Mouse (Mus musculus): ENCODE results near the gene Adra2c. TPM values are rescaled to one million over a fixed set of nuclear protein-coding genes. Genes with fewer than 3 reads are reported as not detected.

Gene Adra2c
- polyA plus RNA-seq, 1 experiment from 2014 or later, result not detected

- 19% methylated on average over 18 of the region's 18 CpGs for WGBS
- no peaks in the 10 kb centered on the region for H3K9me3 ChIP-seq (ENCODE audit: low read length)
- no peak overlapping the region for H3K27ac ChIP-seq (ENCODE audit: low read length)
- H3K4me2 ChIP-seq (replicated peaks; ENCODE audit: low read depth, low read length), result peak overlapping the region; percentile 41
- H3K4me3 ChIP-seq (ENCODE audit: low read depth, low read length), result peak overlapping the region; percentile 23
- no peak for DNase-seq (ENCODE audit: low spot score)
- no peaks in the 10 kb centered on the region for H3K36me3 ChIP-seq (ENCODE audit: insufficient read depth, low read length)
- TF ChIP-seq CTCF (IDR thresholded peaks at IDR 0.05), result no peak
- TF ChIP-seq EP300 (IDR thresholded peaks at IDR 0.05), result no peak
- ATAC-seq, result no peak
- H3K27me3 ChIP-seq (replicated peaks; ENCODE audit: insufficient read depth, low read length), result 0 out of 2 replicates have a peak, but pooled peaks cover 8% of the 10 kb centered on the region
- H3K9ac ChIP-seq (replicated peaks; ENCODE audit: low read depth), result no peak overlapping the region
- no peaks in the 10 kb centered on the region for H3K4me1 ChIP-seq (ENCODE audit: insufficient read depth, low read depth, low read length)
These were observed 35.9 kb downstream of the Adra2c start for GRCm38 (mm10) chr5:35313826-35314586.

GRCm38 (mm10) chr5:35314629-35315028 lies 36.5 kb downstream of the Adra2c start:
- Histone ChIP-seq H3K9ac (replicated peaks; ENCODE audit: low read depth) (no peak overlapping the region), H3K9me3 (ENCODE audit: low read length) (no peaks in the 10 kb centered on the region), H3K4me1 (ENCODE audit: insufficient read depth, low read depth, low read length) (no peaks in the 10 kb centered on the region), H3K4me3 (ENCODE audit: low read depth, low read length) (no peak overlapping the region), H3K27ac (ENCODE audit: low read length) (no peak overlapping the region), H3K27me3 (replicated peaks; ENCODE audit: insufficient read depth, low read length) (0 out of 2 replicates have a peak, but pooled peaks cover 8% of the 10 kb centered on the region), H3K4me2 (replicated peaks; ENCODE audit: low read depth, low read length) (no peak overlapping the region), H3K36me3 (ENCODE audit: insufficient read depth, low read length) (no peaks in the 10 kb centered on the region)
- DNase-seq (ENCODE audit: low spot score) (no peak), ATAC-seq (no peak)
- 14% methylated on average over 3 of the region's 3 CpGs for WGBS
- TF ChIP-seq EP300 (IDR thresholded peaks at IDR 0.05) (no peak), CTCF (IDR thresholded peaks at IDR 0.05) (no peak)

GRCm38 (mm10) chr5:35315204-35315603 lies 37.1 kb downstream of the Adra2c start:
- no peak for DNase-seq (ENCODE audit: low spot score)
- TF ChIP-seq EP300 (IDR thresholded peaks at IDR 0.05) (no peak), CTCF (IDR thresholded peaks at IDR 0.05) (no peak)

GRCm38 (mm10) chr5:35320650-35321049 lies 42.5 kb downstream of the Adra2c start:
- Histone ChIP-seq H3K4me2 (replicated peaks; ENCODE audit: low read depth, low read length) (no peak overlapping the region), H3K27me3 (replicated peaks; ENCODE audit: insufficient read depth, low read length) (no peaks in the 10 kb centered on the region), H3K9me3 (ENCODE audit: low read length) (no peaks in the 10 kb centered on the region), H3K4me3 (ENCODE audit: low read depth, low read length) (no peak overlapping the region), H3K36me3 (ENCODE audit: insufficient read depth, low read length) (no peaks in the 10 kb centered on the region), H3K4me1 (ENCODE audit: insufficient read depth, low read depth, low read length) (no peaks in the 10 kb centered on the region), H3K27ac (ENCODE audit: low read length) (no peak overlapping the region), H3K9ac (replicated peaks; ENCODE audit: low read depth) (no peak overlapping the region)
- DNase-seq (ENCODE audit: low spot score) (no peak), ATAC-seq (no peak)
- WGBS, result 71% methylated on average over 2 of the region's 2 CpGs
- TF ChIP-seq CTCF (IDR thresholded peaks at IDR 0.05), result no peak
- TF ChIP-seq EP300 (IDR thresholded peaks at IDR 0.05), result no peak

More at GRCm38 (mm10) chr5:35315204-35315603, 37.1 kb downstream of the Adra2c start:
- H3K9me3 ChIP-seq (ENCODE audit: low read length), result no peaks in the 10 kb centered on the region
- WGBS, result 72% methylated on average over 3 of the region's 3 CpGs
- H3K4me1 ChIP-seq (ENCODE audit: insufficient read depth, low read depth, low read length), result no peaks in the 10 kb centered on the region
- H3K4me3 ChIP-seq (ENCODE audit: low read depth, low read length), result no peak overlapping the region
- H3K36me3 ChIP-seq (ENCODE audit: insufficient read depth, low read length), result no peaks in the 10 kb centered on the region
- no peak overlapping the region for H3K27ac ChIP-seq (ENCODE audit: low read length)
- no peak for ATAC-seq
- 0 out of 2 replicates have a peak, but pooled peaks cover 8% of the 10 kb centered on the region for H3K27me3 ChIP-seq (replicated peaks; ENCODE audit: insufficient read depth, low read length)
- no peak overlapping the region for H3K9ac ChIP-seq (replicated peaks; ENCODE audit: low read depth)
- no peak overlapping the region for H3K4me2 ChIP-seq (replicated peaks; ENCODE audit: low read depth, low read length)

GRCm38 (mm10) chr5:35330822-35331221 lies 52.7 kb downstream of the Adra2c start:
- DNase-seq (ENCODE audit: low spot score), result no peak
- Histone ChIP-seq H3K9me3 (ENCODE audit: low read length) (no peaks in the 10 kb centered on the region), H3K4me2 (replicated peaks; ENCODE audit: low read depth, low read length) (no peak overlapping the region), H3K27ac (ENCODE audit: low read length) (no peak overlapping the region), H3K4me3 (ENCODE audit: low read depth, low read length) (no peak overlapping the region), H3K9ac (replicated peaks; ENCODE audit: low read depth) (no peak overlapping the region), H3K36me3 (ENCODE audit: insufficient read depth, low read length) (no peaks in the 10 kb centered on the region), H3K4me1 (ENCODE audit: insufficient read depth, low read depth, low read length) (no peaks in the 10 kb centered on the region), H3K27me3 (replicated peaks; ENCODE audit: insufficient read depth, low read length) (no peaks in the 10 kb centered on the region)
- WGBS, result 72% methylated on average over 4 of the region's 4 CpGs
- no peak for TF ChIP-seq CTCF (IDR thresholded peaks at IDR 0.05)
- TF ChIP-seq EP300 (IDR thresholded peaks at IDR 0.05), result no peak
- ATAC-seq, result no peak

Other genes starting within 250 kb of the Adra2c start
- gene Hgfac, start 236.8 kb upstream of the Adra2c start, polyA plus RNA-seq (2015; fragmentation: Nextera tagmentation; extraction: Ambion mirVana), result 0.73 and 0.82 TPM in 2 replicates
- gene Dok7, start 221.6 kb upstream of the Adra2c start, polyA plus RNA-seq (2015; fragmentation: Nextera tagmentation; extraction: Ambion mirVana), result 0.56 and 0.67 TPM in 2 replicates
- 170 and 184 TPM in 2 replicates for gene Lrpap1, start 172.6 kb upstream of the Adra2c start, polyA plus RNA-seq (2015; fragmentation: Nextera tagmentation; extraction: Ambion mirVana)
- gene Hmx1, start 110.8 kb downstream of the Adra2c start, polyA plus RNA-seq (2015; fragmentation: Nextera tagmentation; extraction: Ambion mirVana), result not detected in 2 replicates
- gene Cpz, start 247.4 kb downstream of the Adra2c start, polyA plus RNA-seq (2015; fragmentation: Nextera tagmentation; extraction: Ambion mirVana), result 3.4 and 4.1 TPM in 2 replicates